Mouse (Mus musculus) megakaryocyte-erythroid progenitor cell, adult 5-6 weeks (primary cell): ENCODE measurements around the gene Chil4. TPM values are rescaled to one million over a fixed set of nuclear protein-coding genes. Genes with fewer than 3 reads are reported as not detected.
"Not testable (repeated sequence)": the region's sequence is repeated elsewhere in the genome, so short reads cannot be mapped to it uniquely, and the experiment has no call there.

Experiments
- ATAC-seq: replicated peaks from 2 replicates; pipeline ENCODE4 v1.8.0; 2016; ENCODE audit warnings: mild to moderate bottlenecking, inconsistent platforms; ENCODE audit not compliant: severe bottlenecking, poor library complexity, low FRiP score, low TSS enrichment
- total RNA-seq, 2 experiments: library from RNA; stranded (forward) in 1 of 2; stranded (reverse) in 1 of 2; fragments of 200-1000, 215-1000 nt in 1 of 2; fragments of >200 nt in 1 of 2; fragmentation: Nextera tagmentation in 1 of 2; gene quantifications; 2 replicates each; pipeline ENCODE4 v1.2.3; 2014 to 2017

The Chil4 gene
- not detected in 2 replicates for total RNA-seq (2014; fragmentation: Nextera tagmentation)
- total RNA-seq (2017) = not detected in 2 replicates

GRCm38 (mm10) chr3:106219407-106219806 lies at the start of gene Chil4:
Gene Chil4 (minus strand): TSS chr3:106219507.
- ATAC-seq = no peak

DNA sequence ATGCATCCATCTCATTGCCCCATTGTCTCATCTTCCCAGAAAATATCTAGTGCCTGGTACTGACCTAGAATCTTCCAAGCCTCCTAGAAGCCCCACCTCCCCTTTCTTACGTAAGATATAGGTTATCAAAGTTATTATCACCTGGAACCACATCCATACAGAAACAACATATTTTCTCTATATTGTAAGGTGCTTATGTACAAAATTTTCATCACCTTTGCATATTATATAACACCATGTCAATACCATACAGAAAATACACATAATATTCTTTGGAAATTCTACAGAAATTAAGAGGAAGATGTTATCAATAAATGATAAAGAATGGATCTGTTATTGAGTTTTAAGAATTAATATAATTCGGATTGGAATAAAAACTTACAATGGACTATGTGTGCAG lies 46.5 kb upstream of the Chil4 start:
- no peak for ATAC-seq

DNA sequence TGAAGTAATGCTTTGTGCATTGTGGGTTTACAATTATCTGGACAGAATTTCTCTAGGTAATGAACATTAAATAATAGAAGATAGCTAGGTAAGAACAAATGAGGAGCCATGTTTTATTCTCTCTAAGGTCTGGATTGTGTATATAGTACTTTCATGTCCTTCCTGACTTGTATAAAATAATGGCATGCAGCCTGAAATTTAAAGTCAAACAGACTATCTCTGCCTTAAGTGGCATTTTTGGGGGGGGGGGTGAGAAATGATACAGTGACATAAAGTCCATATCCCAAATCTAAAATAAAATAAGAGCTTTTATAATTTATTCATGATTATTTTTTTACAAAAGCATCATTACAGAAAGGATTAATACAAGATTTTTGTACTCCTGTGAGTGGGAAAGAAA lies 45.5 kb upstream of the Chil4 start:
- ATAC-seq = no peak

DNA sequence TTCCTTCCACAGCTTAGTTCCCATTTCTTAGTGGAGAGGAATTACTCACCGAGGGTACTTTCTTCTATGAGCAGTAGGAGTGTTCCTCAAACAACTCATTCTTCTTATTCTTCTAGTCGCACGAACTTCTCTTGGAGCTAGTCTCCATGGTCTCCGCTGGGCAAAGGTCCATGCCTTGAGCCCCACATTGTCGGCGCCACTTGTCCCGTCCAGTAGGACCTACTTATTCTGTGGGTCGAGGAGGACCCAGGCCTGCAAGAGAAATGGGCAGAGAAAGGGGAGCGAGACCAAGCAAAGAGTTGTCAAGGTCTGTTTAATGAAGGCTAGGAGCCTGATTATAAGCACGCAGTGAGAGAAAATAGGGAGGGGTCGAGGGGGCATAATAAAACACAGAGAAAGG lies 37.8 kb upstream of the Chil4 start:
- not testable (repeated sequence) for ATAC-seq

- no peak for ATAC-seq
Observed at GRCm38 (mm10) chr3:106252719-106253118, 33.4 kb upstream of the Chil4 start.

DNA sequence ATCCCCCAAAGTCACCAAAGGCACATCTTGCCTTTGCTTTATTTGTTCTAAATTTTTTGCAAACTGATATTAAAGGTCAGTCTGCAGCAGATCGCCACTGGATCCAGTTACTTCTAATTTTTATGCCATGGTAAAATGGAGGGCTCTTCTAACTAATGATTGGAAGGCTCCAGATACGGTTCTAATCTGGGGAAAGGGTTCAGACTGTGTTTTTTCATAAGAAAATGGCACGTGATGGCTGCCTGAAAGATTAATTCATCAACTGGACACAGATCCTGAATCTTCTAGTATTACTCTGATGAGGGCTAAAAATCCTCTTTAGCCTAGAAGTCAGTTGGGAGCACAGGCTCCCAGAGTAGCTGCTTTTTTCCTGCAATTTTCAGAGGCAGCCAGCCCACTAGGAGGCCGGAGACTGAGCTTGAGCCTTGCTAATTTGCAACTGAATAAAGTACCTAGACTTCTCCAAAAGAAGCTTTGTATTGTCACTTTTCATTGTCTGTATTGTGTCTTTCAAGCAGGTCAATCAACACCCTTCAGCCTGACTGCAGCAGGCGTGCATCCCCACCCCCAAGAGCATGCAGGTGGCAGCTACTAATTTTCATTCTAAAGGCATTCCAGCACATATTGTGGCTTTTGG lies 31.6 kb upstream of the Chil4 start:
- ATAC-seq = not testable (repeated sequence)

DNA sequence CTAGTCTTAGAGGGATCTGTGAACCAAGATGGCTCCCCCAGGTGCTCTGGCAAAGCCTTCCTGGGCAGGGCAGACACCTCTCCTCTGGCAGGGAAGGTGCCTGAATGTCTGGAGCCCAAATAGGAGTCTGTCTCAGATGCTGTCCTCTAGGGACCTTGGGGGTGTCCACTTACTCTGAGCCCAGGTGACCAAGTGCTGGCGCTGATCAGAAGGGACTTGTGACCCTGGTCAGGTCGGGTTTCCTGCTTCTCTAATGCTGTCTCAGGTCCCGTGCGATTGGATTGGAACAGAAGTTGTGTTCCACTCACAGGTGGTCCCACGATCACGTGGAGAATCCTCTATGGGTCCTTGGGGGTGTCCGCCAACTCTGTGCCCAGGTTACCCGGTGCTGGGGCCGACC lies 28.1 kb upstream of the Chil4 start:
- not testable (repeated sequence) for ATAC-seq

DNA sequence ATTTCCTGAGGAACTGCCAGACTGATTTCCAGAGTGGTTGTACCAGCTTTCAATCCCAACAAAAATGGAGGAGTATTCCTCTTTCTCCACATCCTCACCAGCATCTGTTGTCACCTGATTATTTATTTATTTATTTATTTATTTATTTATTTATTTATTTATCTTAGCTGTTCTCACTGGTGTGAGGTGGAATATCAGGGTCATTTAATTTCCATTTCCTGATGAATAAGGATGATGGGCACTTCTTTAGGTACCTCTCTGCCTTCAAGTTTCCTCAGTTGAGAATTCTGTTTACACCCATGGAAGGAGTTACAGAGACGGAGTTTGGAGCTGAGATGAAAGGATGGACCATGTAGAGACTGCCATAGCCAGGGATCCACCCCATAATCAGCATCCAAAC lies 20.9 kb upstream of the Chil4 start:
- not testable (repeated sequence) for ATAC-seq

- no peak for ATAC-seq
Observed at GRCm38 (mm10) chr3:106239196-106239791, 20.0 kb upstream of the Chil4 start.

DNA sequence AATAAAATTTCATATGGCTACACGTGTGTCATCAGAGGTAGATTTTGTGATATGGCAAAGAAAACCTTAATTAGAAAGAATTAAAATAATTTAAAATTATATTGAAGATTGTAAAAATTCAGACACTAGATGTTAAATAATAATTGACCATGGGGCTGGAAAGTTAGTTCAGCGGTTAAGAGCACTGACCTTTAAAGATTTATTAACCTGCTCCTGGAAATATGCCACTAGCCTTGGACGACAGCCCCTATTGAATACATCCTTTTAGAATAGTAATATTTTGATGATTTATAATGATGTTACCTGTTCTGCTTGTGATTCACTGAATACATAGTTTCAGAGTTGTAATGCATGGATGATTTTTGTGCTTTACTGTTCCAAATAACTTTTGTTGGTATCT lies 4.1 kb upstream of the Chil4 start:
- not testable (repeated sequence) for ATAC-seq

DNA sequence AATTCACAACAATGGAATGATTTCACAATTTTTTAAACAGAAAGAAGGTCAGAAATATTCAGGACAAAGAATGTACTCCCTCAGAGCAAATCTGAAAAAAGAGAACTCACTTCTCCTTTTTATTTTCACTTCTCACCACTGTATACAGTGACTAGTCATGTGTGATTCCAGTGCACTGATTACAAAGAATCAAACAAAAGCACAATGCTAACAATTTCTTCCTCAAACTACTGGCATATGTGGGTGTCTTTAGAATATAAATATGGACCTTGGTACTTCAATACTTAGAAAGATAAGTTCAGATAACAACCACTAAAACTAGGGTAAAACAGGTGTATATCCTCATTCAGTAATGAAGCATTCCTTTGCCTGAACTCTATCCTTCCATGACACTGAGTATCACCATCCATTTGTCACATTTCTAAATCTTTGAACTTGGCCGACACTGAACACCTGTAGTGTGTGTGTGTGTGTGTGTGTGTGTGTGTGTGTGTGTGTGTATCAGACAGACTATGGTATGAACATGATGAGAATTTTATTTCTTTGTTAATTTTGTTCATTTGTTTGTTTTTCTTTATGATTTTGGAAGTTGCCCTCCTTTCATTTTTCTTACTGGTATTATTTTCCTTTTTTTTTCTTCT lies 2.4 kb upstream of the Chil4 start:
- no peak for ATAC-seq

DNA sequence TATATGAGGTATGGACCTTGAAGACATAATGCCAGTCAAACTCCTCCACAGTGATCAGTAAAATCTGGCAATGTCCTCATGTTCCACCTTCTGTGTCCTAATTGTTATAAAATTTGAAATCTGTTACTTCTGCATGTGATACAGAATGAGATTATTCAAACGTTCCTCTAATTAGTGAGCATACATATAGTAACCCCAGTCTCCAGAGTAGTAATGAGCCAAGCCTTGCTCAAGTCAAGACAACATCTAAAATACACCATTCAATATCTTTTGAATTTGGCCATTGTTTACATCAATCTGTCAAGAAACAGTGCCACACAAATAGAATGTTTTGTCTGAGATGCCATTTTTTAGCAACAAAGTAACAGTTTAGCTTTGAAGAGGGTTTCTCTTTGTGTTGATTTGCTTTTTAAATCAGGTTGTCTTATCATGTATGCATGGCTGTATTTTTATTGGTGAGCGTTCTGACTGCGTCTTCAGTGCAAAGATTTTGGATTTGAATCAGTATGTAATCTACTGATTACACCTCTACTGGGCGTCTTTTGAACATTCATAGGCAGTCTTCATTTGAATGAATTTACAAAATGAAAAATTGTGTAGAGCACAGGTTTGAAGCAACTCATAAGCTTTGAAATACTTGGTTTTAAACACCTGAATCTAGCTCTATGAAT lies 888 bp downstream of the Chil4 start:
- ATAC-seq = not testable (repeated sequence)

DNA sequence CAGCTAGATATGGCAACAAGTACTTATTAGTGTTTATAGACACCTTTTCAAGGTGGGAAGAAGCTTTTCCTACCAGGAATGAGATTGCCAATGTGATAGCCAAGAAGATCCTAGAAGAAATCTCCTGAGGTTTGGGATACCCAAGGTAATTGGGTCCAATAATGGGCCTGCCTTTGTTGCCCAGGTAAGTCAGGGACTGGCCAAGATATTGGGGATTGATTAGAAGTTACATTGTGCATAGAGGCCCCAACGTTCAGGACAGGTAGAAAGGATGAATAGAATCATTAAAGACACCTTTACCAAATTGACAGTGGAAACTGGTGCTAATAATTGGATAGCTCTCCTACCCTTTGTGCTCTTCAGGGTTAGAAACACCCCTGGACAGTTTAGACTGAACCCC lies 21.3 kb downstream of the Chil4 start:
- not testable (repeated sequence) for ATAC-seq

DNA sequence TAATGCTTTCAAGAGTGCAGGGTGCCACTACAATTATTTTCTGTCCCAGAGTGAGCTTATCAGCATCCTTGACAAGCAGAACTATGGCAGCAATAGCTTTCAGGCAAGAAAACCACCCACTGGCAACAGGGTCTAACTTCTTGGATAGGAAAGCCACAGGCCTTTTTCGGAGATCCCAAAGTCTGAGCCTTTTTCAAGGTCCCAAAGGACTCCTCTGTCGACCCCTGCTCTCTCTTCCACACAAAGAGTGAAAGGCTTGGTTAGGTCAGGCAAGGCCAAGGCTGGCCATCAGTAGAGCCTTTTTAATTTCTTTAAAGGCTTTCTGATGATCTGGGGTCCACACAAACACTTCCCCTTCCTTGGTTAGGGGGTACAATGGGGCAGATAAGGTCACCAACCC lies 22.1 kb downstream of the Chil4 start:
- ATAC-seq = not testable (repeated sequence)

DNA sequence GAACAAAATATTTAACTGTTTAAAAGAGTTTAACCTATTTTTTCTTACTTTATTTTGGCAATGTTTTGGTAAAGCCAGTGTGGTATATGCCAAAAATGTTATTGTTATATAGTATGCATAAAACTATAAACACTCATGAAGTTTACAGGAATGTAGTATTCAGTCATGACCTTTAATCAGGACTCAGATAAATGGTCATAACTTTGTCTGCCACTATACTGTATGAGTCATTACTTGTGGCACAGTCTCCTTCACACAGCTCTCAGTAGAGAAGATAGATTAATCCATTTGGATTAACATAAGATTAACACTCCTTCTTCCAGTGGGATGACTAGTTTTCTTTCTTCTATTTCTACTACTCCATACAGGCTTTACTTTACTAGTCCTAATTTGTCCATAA lies 23.0 kb downstream of the Chil4 start:
- no peak for ATAC-seq

- no peak for ATAC-seq
Observed at GRCm38 (mm10) chr3:106195486-106195885, 23.8 kb downstream of the Chil4 start.

GRCm38 (mm10) chr3:106187991-106188390 lies 31.3 kb downstream of the Chil4 start:
- no peak for ATAC-seq

GRCm38 (mm10) chr3:106177509-106178189 lies 41.7 kb downstream of the Chil4 start:
- no peak for ATAC-seq

- ATAC-seq = not testable (repeated sequence)
Observed at GRCm38 (mm10) chr3:106174971-106175370, 44.3 kb downstream of the Chil4 start.

DNA sequence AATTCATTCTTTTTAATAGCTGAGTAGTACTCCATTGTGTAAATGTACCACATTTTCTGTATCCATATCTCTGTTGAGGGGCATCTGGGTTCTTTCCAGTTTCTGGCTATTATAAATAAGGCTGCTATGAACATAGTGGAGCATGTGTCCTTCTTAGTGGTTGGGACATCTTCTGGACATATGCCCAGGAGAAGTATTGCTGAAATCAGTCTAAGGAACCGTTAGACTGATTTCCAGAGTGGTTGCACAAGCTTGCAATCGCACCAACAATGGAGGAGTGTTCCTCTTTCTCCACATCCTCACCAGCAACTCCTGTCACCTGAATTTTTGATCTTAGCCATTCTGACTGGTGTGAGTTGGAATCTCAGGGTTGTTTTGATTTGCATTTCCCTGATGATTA lies 46.8 kb downstream of the Chil4 start:
- ATAC-seq = not testable (repeated sequence)
